Mouse (Mus musculus) ES-Bruce4 (cell line): ENCODE measurements around the gene Fopnl. TPM values are rescaled to one million over a fixed set of nuclear protein-coding genes. Genes with fewer than 3 reads are reported as not detected.

ENCODE experiments used
- H3K27ac ChIP-seq: 2 replicates; pipeline ENCODE4 v1.5.1; 2012; ENCODE audit warnings: low read length, inconsistent platforms; ENCODE audit not compliant: insufficient read depth
- H3K27me3 ChIP-seq: 2 replicates; pipeline ENCODE4 v1.6.1; 2012; ENCODE audit warnings: mild to moderate bottlenecking, low read length, inconsistent platforms; ENCODE audit not compliant: control insufficient read depth, poor library complexity, insufficient read depth, severe bottlenecking
- H3K36me3 ChIP-seq: 2 replicates; pipeline ENCODE4 v1.6.1; 2012; ENCODE audit warnings: inconsistent platforms, mild to moderate bottlenecking, low read length, moderate library complexity; ENCODE audit not compliant: control insufficient read depth, poor library complexity, insufficient read depth, severe bottlenecking
- H3K4me1 ChIP-seq: one replicate; pipeline ENCODE4 v1.8.1; 2011; ENCODE audit warnings: low read length; ENCODE audit not compliant: control insufficient read depth, insufficient read depth
- H3K4me3 ChIP-seq: 2 replicates; pipeline ENCODE4 v1.5.1; 2011; ENCODE audit warnings: low read depth, mild to moderate bottlenecking, low read length
- H3K9ac ChIP-seq: 2 replicates; pipeline ENCODE4 v1.6.1; 2012; ENCODE audit warnings: low read depth, mild to moderate bottlenecking, inconsistent platforms; ENCODE audit not compliant: poor library complexity, severe bottlenecking
- H3K9me3 ChIP-seq: replicated peaks from 2 replicates; pipeline ENCODE4 v1.6.1; 2012; ENCODE audit warnings: mild to moderate bottlenecking, low read length, inconsistent platforms; ENCODE audit not compliant: control insufficient read depth, poor library complexity, insufficient read depth, severe bottlenecking
- CTCF ChIP-seq: IDR thresholded peaks from one replicate; pipeline ENCODE4 v1.8.1; 2011; ENCODE audit warnings: low read depth, low read length
- EP300 ChIP-seq: IDR thresholded peaks from 2 replicates; pipeline ENCODE4 v1.6.1; 2011; ENCODE audit warnings: low read depth, low read length; ENCODE audit not compliant: insufficient read depth
- POLR2A ChIP-seq: IDR thresholded peaks from one replicate; pipeline ENCODE4 v1.8.1; 2011; ENCODE audit warnings: low read length; ENCODE audit not compliant: insufficient read depth
- polyA plus RNA-seq: library from polyadenylated mRNA; stranded (reverse); fragments of >200 nt; gene quantifications from 2 replicates; pipeline ENCODE4 v1.2.4, GENCODE M21; 2011; ENCODE audit warnings: low read depth; ENCODE audit not compliant: missing spikeins, insufficient read depth, insufficient read length

Fopnl gene
- polyA plus RNA-seq, 1 experiment = 39.6 TPM

GRCm38 (mm10) chr16:14312914-14313313, 4.3 kb downstream of the Fopnl start:
- H3K9ac ChIP-seq = no peak overlapping the region

DNA sequence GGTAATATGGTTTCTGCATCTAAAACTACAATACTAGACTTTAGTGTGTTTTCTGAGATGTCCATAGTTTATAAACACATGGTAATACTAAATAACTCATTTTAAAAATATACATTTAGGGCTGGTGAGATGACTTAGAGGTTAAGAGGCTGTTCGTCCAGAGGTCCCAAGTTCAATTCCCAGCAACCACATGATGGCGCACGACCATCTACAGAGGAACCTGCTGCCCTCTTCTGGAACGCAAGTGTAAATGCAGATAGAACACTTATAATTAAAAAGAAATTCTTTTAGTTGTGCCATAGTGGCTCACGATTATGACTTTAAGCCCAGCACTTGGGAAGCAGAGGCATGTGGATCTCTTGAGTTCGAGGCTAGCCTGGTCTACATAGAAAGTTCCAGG, 5.8 kb downstream of the Fopnl start:
- no peak overlapping the region for H3K4me3 ChIP-seq
- peaks cover 8% of the 10 kb centered on the region for H3K36me3 ChIP-seq
- no peaks in the 10 kb centered on the region for H3K4me1 ChIP-seq
- TF ChIP-seq CTCF (peak; percentile 92), POLR2A (no peak)
- H3K27me3 ChIP-seq = no peaks in the 10 kb centered on the region
- no peak overlapping the region for H3K9ac ChIP-seq
- no peaks in the 10 kb centered on the region for H3K9me3 ChIP-seq
- no peak overlapping the region for H3K27ac ChIP-seq

More at GRCm38 (mm10) chr16:14312914-14313313, 4.3 kb downstream of the Fopnl start:
- Histone ChIP-seq H3K36me3 (peaks cover 8% of the 10 kb centered on the region), H3K4me3 (no peak overlapping the region), H3K4me1 (no peaks in the 10 kb centered on the region), H3K27me3 (no peaks in the 10 kb centered on the region), H3K9me3 (no peaks in the 10 kb centered on the region), H3K27ac (no peak overlapping the region)
- TF ChIP-seq CTCF = no peak
- TF ChIP-seq POLR2A = no peak
- no peak for TF ChIP-seq EP300

DNA sequence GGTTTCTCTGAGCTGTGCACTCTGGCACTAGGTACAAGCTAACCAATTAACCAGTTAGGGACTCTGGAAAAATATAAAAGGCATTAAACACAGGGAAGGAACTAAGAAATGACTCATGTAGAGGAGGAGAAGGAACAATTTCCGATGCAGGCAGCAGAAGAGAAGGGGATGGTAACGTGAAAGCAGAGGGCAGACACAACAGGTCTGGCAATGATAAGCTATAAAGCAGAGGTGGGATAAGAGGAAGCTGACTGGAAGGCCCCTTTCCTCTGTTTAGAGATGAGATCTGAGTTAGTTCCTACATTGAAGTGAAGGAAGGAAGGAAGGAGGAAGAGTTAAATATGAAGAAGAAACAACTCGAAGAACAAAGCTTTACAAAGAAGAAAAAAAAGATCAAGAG, 7.4 kb downstream of the Fopnl start:
- no peaks in the 10 kb centered on the region for H3K27me3 ChIP-seq
- H3K9me3 ChIP-seq = no peaks in the 10 kb centered on the region
- TF ChIP-seq POLR2A (no peak), CTCF (no peak), EP300 (no peak)
- no peak overlapping the region for H3K9ac ChIP-seq
- no peak overlapping the region for H3K4me3 ChIP-seq
- peaks cover 11% of the 10 kb centered on the region for H3K36me3 ChIP-seq
- H3K4me1 ChIP-seq = no peaks in the 10 kb centered on the region
- no peak overlapping the region for H3K27ac ChIP-seq

DNA sequence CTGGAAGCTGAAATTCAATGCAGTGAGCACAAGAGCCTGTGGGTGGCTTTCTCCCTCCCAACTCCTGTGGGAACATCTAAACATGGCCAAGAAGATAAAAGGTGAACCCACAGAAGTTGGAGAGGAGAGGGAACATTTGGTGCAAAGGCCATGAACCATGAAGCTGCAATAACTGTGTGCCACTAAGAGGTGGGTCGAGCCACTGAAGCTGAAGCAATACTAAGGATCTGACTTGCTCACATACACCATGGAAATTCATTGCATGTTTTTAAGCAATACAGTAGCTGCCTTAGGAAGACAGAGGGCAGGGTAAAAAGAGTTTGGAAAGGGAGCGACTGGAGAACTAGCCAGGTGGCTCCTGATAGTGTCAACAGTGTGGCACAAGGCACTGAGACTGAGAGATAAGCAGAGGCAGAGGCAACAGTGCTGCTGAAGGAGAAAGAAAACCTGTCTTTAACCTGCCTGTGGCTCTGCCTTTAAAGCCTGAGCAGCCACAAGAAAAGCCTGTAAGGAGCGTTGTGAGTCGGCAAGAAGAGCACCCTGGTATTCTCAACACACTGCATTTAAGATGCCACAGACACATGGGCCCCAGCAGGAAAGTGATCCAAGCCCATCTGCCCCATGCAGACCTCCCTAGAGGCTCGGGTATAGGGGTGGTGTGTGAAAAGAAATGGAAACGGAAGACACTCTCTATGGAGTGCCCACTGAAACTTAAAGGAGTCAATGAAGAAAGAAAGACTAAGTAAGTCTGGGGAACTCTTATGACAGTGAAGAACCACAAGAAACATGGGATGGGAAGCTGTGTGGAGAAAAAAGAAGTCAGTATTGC, 8.7 kb downstream of the Fopnl start:
- H3K4me3 ChIP-seq = no peak overlapping the region
- no peaks in the 10 kb centered on the region for H3K4me1 ChIP-seq
- no peak overlapping the region for H3K9ac ChIP-seq
- H3K36me3 ChIP-seq = peaks cover 13% of the 10 kb centered on the region
- TF ChIP-seq POLR2A (no peak), CTCF (no peak), EP300 (no peak)
- no peak overlapping the region for H3K27ac ChIP-seq
- H3K9me3 ChIP-seq = no peaks in the 10 kb centered on the region
- no peaks in the 10 kb centered on the region for H3K27me3 ChIP-seq

GRCm38 (mm10) chr16:14307373-14307772, 9.8 kb downstream of the Fopnl start:
- H3K4me1 ChIP-seq = no peaks in the 10 kb centered on the region
- no peaks in the 10 kb centered on the region for H3K27me3 ChIP-seq
- peaks cover 10% of the 10 kb centered on the region for H3K36me3 ChIP-seq
- TF ChIP-seq POLR2A = no peak
- no peak for TF ChIP-seq CTCF
- TF ChIP-seq EP300 = no peak
- no peak overlapping the region for H3K9ac ChIP-seq
- no peak overlapping the region for H3K4me3 ChIP-seq
- no peak overlapping the region for H3K27ac ChIP-seq
- no peaks in the 10 kb centered on the region for H3K9me3 ChIP-seq

DNA sequence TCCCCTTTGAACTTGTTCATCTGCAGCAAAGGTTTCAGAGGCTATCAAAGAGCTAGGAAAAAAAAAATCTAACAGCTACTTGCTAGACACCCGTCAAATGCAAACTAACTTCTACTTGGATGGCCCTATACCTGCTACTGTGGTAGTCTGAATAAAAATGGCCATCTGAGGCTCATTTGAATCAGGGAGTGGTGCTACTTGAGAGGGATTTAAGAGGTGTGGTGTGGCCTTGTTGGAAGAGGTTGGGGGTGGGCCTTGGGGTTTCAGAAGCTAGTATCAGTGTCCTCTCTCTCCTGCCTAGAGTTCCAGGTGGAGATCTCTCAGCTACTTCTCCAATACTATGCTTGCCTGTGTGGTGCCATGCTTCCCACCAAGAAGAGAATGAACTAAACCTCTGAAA, 10.8 kb downstream of the Fopnl start:
- H3K36me3 ChIP-seq = peaks cover 13% of the 10 kb centered on the region
- TF ChIP-seq EP300 = no peak
- no peaks in the 10 kb centered on the region for H3K9me3 ChIP-seq
- H3K4me3 ChIP-seq = no peak overlapping the region
- H3K4me1 ChIP-seq = no peaks in the 10 kb centered on the region
- H3K27me3 ChIP-seq = no peaks in the 10 kb centered on the region
- H3K9ac ChIP-seq = no peak overlapping the region
- H3K27ac ChIP-seq = no peak overlapping the region
